Mouse (Mus musculus): ENCODE measurements around the gene Pank1.

Pank1 gene

GRCm38 (mm10) chr19:34825946-34826655 lies 53.2 kb downstream of the Pank1 start:
- DNase-seq (ENCODE audit: low spot score): no peak

GRCm38 (mm10) chr19:34819577-34820170 lies 59.6 kb downstream of the Pank1 start:
- no peak for DNase-seq (ENCODE audit: low spot score)

GRCm38 (mm10) chr19:34815371-34815770 lies 63.9 kb downstream of the Pank1 start:
- DNase-seq (ENCODE audit: low spot score): no peak

GRCm38 (mm10) chr19:34814696-34815095 lies 64.6 kb downstream of the Pank1 start:
- DNase-seq (ENCODE audit: low spot score): no peak

- no peak for DNase-seq (ENCODE audit: low spot score)
Measured at GRCm38 (mm10) chr19:34813961-34814360, 65.3 kb downstream of the Pank1 start.

- no peak for DNase-seq (ENCODE audit: low spot score)
Measured at GRCm38 (mm10) chr19:34813533-34813932, 65.7 kb downstream of the Pank1 start.

- DNase-seq (ENCODE audit: low spot score): no peak
Measured at GRCm38 (mm10) chr19:34812711-34813110, 66.5 kb downstream of the Pank1 start.

- DNase-seq (ENCODE audit: low spot score): no peak
Measured at GRCm38 (mm10) chr19:34807173-34807572, 72.1 kb downstream of the Pank1 start.

GRCm38 (mm10) chr19:34805071-34805470 lies 74.2 kb downstream of the Pank1 start:
- no peak for DNase-seq (ENCODE audit: low spot score)

GRCm38 (mm10) chr19:34804531-34804930 lies 74.7 kb downstream of the Pank1 start:
- DNase-seq (ENCODE audit: low spot score): no peak

GRCm38 (mm10) chr19:34803396-34803795 lies 75.9 kb downstream of the Pank1 start:
- DNase-seq (ENCODE audit: low spot score): no peak

- no peak for DNase-seq (ENCODE audit: low spot score)
Measured at GRCm38 (mm10) chr19:34799644-34800267, 79.5 kb downstream of the Pank1 start.

- DNase-seq (ENCODE audit: low spot score): no peak
Measured at GRCm38 (mm10) chr19:34796396-34796795, 82.9 kb downstream of the Pank1 start.

GRCm38 (mm10) chr19:34782491-34782890 lies 96.8 kb downstream of the Pank1 start:
- DNase-seq (ENCODE audit: low spot score): no peak

- no peak for DNase-seq (ENCODE audit: low spot score)
Measured at GRCm38 (mm10) chr19:34778993-34779392, 100.3 kb downstream of the Pank1 start.

- DNase-seq (ENCODE audit: low spot score): no peak
Measured at GRCm38 (mm10) chr19:34778098-34778497, 101.2 kb downstream of the Pank1 start.

- no peak for DNase-seq (ENCODE audit: low spot score)
Measured at GRCm38 (mm10) chr19:34772775-34773174, 106.5 kb downstream of the Pank1 start.

GRCm38 (mm10) chr19:34770764-34771163 lies 108.5 kb downstream of the Pank1 start:
- no peak for DNase-seq (ENCODE audit: low spot score)

GRCm38 (mm10) chr19:34758754-34759153 lies 120.5 kb downstream of the Pank1 start:
- no peak for DNase-seq (ENCODE audit: low spot score)

All from urinary bladder, postnatal 10 days (tissue).